Mouse (Mus musculus): ENCODE results near the gene Mecom. TPM values are rescaled to one million over a fixed set of nuclear protein-coding genes. Genes with fewer than 3 reads are reported as not detected.
A peak's percentile ranks its signal among the peaks of the same experiment; 100 is the strongest.

Mecom gene
- polyA plus RNA-seq, 1 experiment from 2014 or later, result 7.0 TPM

DNA sequence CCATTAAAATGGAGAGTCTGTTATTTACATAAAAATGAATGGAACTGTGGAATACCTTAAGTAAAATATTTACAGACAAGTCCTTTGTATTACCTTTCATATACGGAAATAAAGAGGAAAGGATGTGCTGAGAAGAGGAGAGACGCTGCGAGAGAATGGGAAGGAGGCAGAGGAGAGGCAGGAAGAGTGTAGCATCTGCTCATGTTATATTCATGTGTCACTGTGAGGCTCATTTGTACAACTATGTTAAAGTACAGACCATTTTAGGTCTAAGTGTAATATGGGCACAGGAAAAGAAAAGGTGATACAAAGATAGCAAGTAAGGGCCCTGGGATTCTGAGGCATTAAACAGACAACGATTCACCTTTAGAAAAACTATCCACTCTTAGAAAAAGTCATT lies 143.0 kb downstream of the Mecom start:
- H3K4me1 ChIP-seq (ENCODE audit: control insufficient read depth, insufficient read depth, low read depth, low read length), result no peaks in the 10 kb centered on the region
- 76% methylated on average over 4 of the region's 4 CpGs for WGBS
- no peak overlapping the region for H3K4me3 ChIP-seq (ENCODE audit: low read length)
- H3K9ac ChIP-seq (ENCODE audit: low read depth, low read length), result no peak overlapping the region
- no peak overlapping the region for H3K27ac ChIP-seq (ENCODE audit: low read depth, low read length)
- H3K4me2 ChIP-seq (ENCODE audit: low read length), result no peak overlapping the region
- no peak for ATAC-seq
- H3K9me3 ChIP-seq (ENCODE audit: control insufficient read depth, low read length), result no peaks in the 10 kb centered on the region
- H3K36me3 ChIP-seq (ENCODE audit: control insufficient read depth, insufficient read depth, low read length), result no peaks in the 10 kb centered on the region
- H3K27me3 ChIP-seq (replicated peaks; ENCODE audit: control insufficient read depth, insufficient read depth, low read length), result no peaks in the 10 kb centered on the region

DNA sequence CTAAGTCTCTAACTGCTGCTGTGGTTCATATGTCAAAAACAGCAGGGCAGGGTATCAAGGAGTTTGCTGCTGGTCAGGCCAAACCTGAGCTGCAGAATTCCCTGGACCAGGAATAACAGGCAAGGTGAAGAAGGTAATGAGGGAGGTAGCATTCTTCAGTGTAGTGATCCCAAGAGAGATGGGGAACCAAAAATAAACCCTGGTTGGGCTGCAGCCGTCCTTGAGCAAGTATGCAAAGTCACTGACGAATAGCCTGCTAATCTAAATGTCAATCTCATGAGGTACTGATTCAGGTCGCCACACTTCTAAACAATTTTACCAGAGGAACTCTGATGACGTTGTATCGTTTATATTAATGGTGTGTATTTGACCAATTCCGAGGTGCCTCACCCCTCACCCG lies 148.9 kb downstream of the Mecom start:
- Histone ChIP-seq H3K27me3 (replicated peaks; ENCODE audit: control insufficient read depth, insufficient read depth, low read length) (no peaks in the 10 kb centered on the region), H3K36me3 (ENCODE audit: control insufficient read depth, insufficient read depth, low read length) (no peaks in the 10 kb centered on the region), H3K4me2 (ENCODE audit: low read length) (no peak overlapping the region), H3K27ac (ENCODE audit: low read depth, low read length) (no peak overlapping the region), H3K9me3 (ENCODE audit: control insufficient read depth, low read length) (no peaks in the 10 kb centered on the region), H3K9ac (ENCODE audit: low read depth, low read length) (no peak overlapping the region), H3K4me1 (ENCODE audit: control insufficient read depth, insufficient read depth, low read depth, low read length) (no peaks in the 10 kb centered on the region), H3K4me3 (ENCODE audit: low read length) (no peak overlapping the region)
- no peak for ATAC-seq
- 82% methylated on average over 7 of the region's 7 CpGs for WGBS

DNA sequence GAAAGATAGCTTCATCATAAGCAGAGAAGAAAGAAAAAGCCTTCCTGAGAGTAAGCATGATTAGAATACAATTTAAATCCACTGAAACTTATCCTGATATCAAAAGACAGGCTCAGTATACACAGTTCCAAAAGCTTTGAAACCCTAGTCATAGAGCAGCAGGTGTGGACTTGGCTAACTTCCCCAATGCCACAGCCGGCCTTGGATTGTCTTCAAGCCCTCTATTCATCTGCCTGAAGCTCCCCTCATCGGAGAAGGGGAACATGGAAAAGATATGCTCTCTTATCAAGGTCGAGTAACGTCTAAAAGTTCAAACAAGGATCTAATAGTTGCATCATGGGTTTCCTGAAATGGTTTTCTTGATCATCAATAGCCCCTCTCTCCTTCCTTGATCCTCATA lies 152.9 kb downstream of the Mecom start:
- no peak overlapping the region for H3K4me2 ChIP-seq (ENCODE audit: low read length)
- no peaks in the 10 kb centered on the region for H3K27me3 ChIP-seq (replicated peaks; ENCODE audit: control insufficient read depth, insufficient read depth, low read length)
- H3K4me3 ChIP-seq (ENCODE audit: low read length), result no peak overlapping the region
- H3K4me1 ChIP-seq (ENCODE audit: control insufficient read depth, insufficient read depth, low read depth, low read length), result peaks cover 2% of the 10 kb centered on the region; the same call in 1 of the 2 replicates
- 87% methylated on average over 4 of the region's 4 CpGs for WGBS
- no peak for ATAC-seq
- H3K9me3 ChIP-seq (ENCODE audit: control insufficient read depth, low read length), result no peaks in the 10 kb centered on the region
- no peaks in the 10 kb centered on the region for H3K36me3 ChIP-seq (ENCODE audit: control insufficient read depth, insufficient read depth, low read length)
- H3K9ac ChIP-seq (ENCODE audit: low read depth, low read length), result no peak overlapping the region
- H3K27ac ChIP-seq (ENCODE audit: low read depth, low read length), result no peak overlapping the region

DNA sequence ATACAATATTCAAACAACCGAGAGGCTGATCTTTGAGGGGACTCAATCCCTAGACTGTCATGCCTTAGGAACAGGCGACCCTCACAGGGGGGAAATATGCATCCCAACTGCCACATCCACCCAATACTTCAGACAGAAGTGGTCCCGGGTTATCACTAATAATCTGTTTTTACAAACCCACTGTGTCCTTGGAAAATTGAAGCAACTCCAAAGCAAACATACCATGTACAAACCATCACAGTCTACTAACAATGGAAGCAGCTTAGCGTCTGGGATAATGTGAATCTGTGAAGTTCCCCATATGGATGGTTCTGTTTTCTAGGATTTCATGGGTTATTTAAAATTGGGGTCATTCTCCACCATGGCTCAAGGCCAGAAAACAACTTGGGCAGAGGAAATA lies 155.1 kb downstream of the Mecom start:
- H3K4me1 ChIP-seq (ENCODE audit: control insufficient read depth, insufficient read depth, low read depth, low read length), result peaks cover 2% of the 10 kb centered on the region; the same call in 1 of the 2 replicates
- 52% methylated on average over 4 of the region's 4 CpGs for WGBS
- H3K9ac ChIP-seq (ENCODE audit: low read depth, low read length), result no peak overlapping the region
- ATAC-seq, result no peak
- no peaks in the 10 kb centered on the region for H3K36me3 ChIP-seq (ENCODE audit: control insufficient read depth, insufficient read depth, low read length)
- H3K4me2 ChIP-seq (ENCODE audit: low read length), result no peak overlapping the region
- H3K27ac ChIP-seq (ENCODE audit: low read depth, low read length), result no peak overlapping the region
- H3K9me3 ChIP-seq (ENCODE audit: control insufficient read depth, low read length), result no peaks in the 10 kb centered on the region
- H3K4me3 ChIP-seq (ENCODE audit: low read length), result no peak overlapping the region
- H3K27me3 ChIP-seq (replicated peaks; ENCODE audit: control insufficient read depth, insufficient read depth, low read length), result no peaks in the 10 kb centered on the region

DNA sequence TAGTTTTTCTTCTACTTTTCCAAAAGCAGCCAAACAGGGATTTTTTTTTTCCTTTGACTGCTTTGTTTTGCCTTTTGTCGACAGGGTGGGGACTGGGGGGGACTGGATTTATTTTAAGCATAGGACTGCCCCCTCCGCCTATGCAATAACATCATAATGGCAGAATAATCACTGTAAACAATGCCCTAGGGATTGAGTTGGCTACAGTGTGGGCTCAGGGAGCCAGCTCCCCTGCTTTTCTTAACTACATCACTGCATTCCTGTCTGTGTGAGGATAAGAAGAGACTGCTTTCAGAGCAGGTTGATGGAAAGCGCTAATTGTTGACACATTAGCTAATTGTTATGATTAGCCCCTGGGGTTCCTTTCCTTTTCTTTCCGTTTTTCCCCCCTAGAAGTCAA lies 155.6 kb downstream of the Mecom start:
- no peaks in the 10 kb centered on the region for H3K36me3 ChIP-seq (ENCODE audit: control insufficient read depth, insufficient read depth, low read length)
- 20% methylated on average over 4 of the region's 4 CpGs for WGBS
- no peak for ATAC-seq
- no peak overlapping the region for H3K27ac ChIP-seq (ENCODE audit: low read depth, low read length)
- no peak overlapping the region for H3K4me2 ChIP-seq (ENCODE audit: low read length)
- no peak overlapping the region for H3K4me3 ChIP-seq (ENCODE audit: low read length)
- H3K4me1 ChIP-seq (ENCODE audit: control insufficient read depth, insufficient read depth, low read depth, low read length), result peaks cover 2% of the 10 kb centered on the region; the same call in 1 of the 2 replicates
- no peaks in the 10 kb centered on the region for H3K9me3 ChIP-seq (ENCODE audit: control insufficient read depth, low read length)
- no peaks in the 10 kb centered on the region for H3K27me3 ChIP-seq (replicated peaks; ENCODE audit: control insufficient read depth, insufficient read depth, low read length)
- no peak overlapping the region for H3K9ac ChIP-seq (ENCODE audit: low read depth, low read length)

DNA sequence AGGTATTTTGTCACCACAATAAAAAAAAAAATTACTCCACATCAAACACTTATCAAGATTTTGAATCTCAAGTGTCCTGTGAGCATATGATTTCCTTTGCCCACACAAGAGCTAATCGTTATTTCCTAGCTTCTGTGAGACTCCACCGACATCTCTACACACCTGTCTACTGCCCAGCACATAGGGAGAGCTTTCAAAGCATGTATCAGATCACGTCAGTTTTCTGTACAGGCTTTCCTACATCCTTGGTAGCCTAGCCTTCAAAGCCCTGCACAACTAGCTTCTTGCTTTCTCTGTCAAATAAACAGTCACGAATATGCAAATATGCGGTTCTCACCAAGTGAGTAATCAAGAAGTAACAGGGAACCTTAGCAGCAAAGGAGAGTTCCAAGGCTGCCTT lies 157.5 kb downstream of the Mecom start:
- no peak overlapping the region for H3K9ac ChIP-seq (ENCODE audit: low read depth, low read length)
- H3K4me1 ChIP-seq (ENCODE audit: control insufficient read depth, insufficient read depth, low read depth, low read length), result peaks cover 2% of the 10 kb centered on the region; the same call in 1 of the 2 replicates
- no peaks in the 10 kb centered on the region for H3K27me3 ChIP-seq (replicated peaks; ENCODE audit: control insufficient read depth, insufficient read depth, low read length)
- H3K9me3 ChIP-seq (ENCODE audit: control insufficient read depth, low read length), result no peaks in the 10 kb centered on the region
- H3K36me3 ChIP-seq (ENCODE audit: control insufficient read depth, insufficient read depth, low read length), result no peaks in the 10 kb centered on the region
- no peak for ATAC-seq
- H3K27ac ChIP-seq (ENCODE audit: low read depth, low read length), result no peak overlapping the region
- no peak overlapping the region for H3K4me3 ChIP-seq (ENCODE audit: low read length)
- no peak overlapping the region for H3K4me2 ChIP-seq (ENCODE audit: low read length)
- WGBS, result 88% methylated on average over 5 of the region's 5 CpGs

DNA sequence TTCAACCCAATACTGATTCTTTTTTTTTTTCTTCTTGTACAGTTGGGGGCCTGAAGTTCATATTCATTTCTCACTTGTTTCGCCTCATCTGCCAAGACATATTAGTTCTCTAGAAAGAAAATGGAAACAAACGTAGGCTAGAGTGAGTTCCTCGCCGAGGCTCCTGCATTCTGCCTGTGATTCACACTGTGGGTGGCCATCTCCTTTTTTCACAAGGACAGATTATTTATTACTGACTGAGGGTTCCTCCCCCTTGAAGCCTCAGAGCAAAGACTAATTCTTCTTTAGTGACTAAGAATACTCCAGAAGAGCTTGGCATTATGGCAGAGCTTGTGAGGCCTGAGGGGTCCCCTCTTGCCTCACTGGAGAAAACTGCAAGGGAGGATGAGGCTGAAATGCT lies 167.5 kb downstream of the Mecom start:
- H3K9ac ChIP-seq (ENCODE audit: low read depth, low read length), result no peak overlapping the region
- WGBS, result 38% methylated on average over 4 of the region's 4 CpGs

DNA sequence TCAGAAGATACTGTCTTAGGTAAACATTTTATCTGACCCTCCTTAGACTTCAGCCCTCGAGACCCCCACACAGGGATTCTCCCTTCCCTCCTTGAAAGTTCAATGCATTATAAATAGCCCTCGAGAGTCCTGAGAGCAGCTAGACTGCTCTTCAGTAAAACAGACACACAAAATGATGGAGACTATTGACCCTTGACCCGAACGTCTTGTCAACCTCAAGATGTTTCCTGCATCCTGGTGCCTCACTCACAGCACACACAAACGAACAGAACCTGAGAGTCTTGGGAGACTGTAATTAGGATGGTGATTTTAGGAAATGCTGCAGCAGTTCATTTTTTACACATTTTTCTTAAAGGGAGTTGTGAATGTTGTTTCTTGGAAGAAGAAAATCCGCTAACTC lies 168.5 kb downstream of the Mecom start:
- H3K4me1 ChIP-seq (ENCODE audit: control insufficient read depth, insufficient read depth, low read depth, low read length), result no peaks in the 10 kb centered on the region
- H3K27me3 ChIP-seq (replicated peaks; ENCODE audit: control insufficient read depth, insufficient read depth, low read length), result no peaks in the 10 kb centered on the region
- no peak overlapping the region for H3K9ac ChIP-seq (ENCODE audit: low read depth, low read length)
- no peaks in the 10 kb centered on the region for H3K36me3 ChIP-seq (ENCODE audit: control insufficient read depth, insufficient read depth, low read length)
- no peak overlapping the region for H3K27ac ChIP-seq (ENCODE audit: low read depth, low read length)
- H3K4me3 ChIP-seq (ENCODE audit: low read length), result no peak overlapping the region
- 62% methylated on average over 6 of the region's 6 CpGs for WGBS
- H3K4me2 ChIP-seq (ENCODE audit: low read length), result no peak overlapping the region
- no peaks in the 10 kb centered on the region for H3K9me3 ChIP-seq (ENCODE audit: control insufficient read depth, low read length)
- ATAC-seq, result no peak

More for the DNA sequence above, 167.5 kb downstream of the Mecom start:
- Histone ChIP-seq H3K36me3 (ENCODE audit: control insufficient read depth, insufficient read depth, low read length) (no peaks in the 10 kb centered on the region), H3K4me1 (ENCODE audit: control insufficient read depth, insufficient read depth, low read depth, low read length) (no peaks in the 10 kb centered on the region), H3K27me3 (replicated peaks; ENCODE audit: control insufficient read depth, insufficient read depth, low read length) (no peaks in the 10 kb centered on the region), H3K9me3 (ENCODE audit: control insufficient read depth, low read length) (no peaks in the 10 kb centered on the region), H3K4me2 (ENCODE audit: low read length) (no peak overlapping the region), H3K27ac (ENCODE audit: low read depth, low read length) (no peak overlapping the region), H3K4me3 (ENCODE audit: low read length) (no peak overlapping the region)
- ATAC-seq, result no peak

DNA sequence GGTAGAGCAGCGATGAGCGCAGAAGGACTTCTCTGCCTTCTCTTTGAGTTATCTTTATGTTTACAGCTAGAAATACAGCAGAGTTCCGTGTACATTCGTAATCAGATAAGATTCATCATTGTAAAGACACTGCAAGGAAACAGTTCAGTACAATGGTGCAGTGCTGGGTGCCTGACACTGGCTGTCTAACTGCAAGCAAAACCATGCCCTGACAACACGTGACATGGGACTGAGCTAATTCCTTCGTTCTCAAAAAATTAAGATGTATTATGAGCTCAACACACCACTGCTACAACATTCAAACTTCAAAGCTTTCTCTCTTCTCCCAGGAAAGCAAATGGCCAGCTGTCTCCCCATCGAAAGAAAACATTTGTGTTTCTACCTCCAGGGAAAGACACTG lies 176.3 kb downstream of the Mecom start:
- H3K36me3 ChIP-seq (ENCODE audit: control insufficient read depth, insufficient read depth, low read length), result no peaks in the 10 kb centered on the region
- H3K27me3 ChIP-seq (replicated peaks; ENCODE audit: control insufficient read depth, insufficient read depth, low read length), result no peaks in the 10 kb centered on the region
- H3K4me1 ChIP-seq (ENCODE audit: control insufficient read depth, insufficient read depth, low read depth, low read length), result no peaks in the 10 kb centered on the region
- H3K9ac ChIP-seq (ENCODE audit: low read depth, low read length), result no peak overlapping the region
- 68% methylated on average over 7 of the region's 7 CpGs for WGBS
- H3K4me3 ChIP-seq (ENCODE audit: low read length), result no peak overlapping the region
- no peak for ATAC-seq
- no peak overlapping the region for H3K27ac ChIP-seq (ENCODE audit: low read depth, low read length)
- no peak overlapping the region for H3K4me2 ChIP-seq (ENCODE audit: low read length)
- no peaks in the 10 kb centered on the region for H3K9me3 ChIP-seq (ENCODE audit: control insufficient read depth, low read length)

DNA sequence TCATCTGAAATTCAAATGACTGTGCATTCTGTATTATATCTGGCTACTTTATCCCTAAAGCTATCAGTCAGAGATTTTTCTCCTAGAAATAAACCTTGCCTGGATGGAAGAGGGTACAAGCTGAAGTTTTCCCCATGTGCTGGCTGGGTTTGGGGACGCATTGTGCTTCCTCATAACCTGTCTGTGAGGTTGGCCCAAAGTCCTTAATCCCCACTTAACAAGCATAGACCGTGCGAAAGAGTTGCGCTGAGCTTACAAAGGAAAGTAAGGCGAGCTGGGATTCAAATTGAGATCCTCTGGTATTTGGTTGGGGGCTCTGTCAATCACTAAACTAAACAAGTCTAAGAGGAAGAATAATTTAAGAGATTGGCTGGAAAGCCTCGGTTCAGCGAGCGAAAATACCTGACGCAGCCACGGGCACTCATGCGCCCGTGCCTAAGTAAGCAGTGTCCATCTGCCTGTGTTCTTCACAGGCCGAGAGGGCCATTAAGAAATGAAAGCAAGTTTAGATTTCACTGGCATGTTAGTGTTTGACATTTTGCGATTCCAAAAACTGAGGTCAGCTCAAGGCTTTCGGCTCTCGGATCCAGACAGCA lies 176.8 kb downstream of the Mecom start:
- no peaks in the 10 kb centered on the region for H3K27me3 ChIP-seq (replicated peaks; ENCODE audit: control insufficient read depth, insufficient read depth, low read length)
- no peaks in the 10 kb centered on the region for H3K4me1 ChIP-seq (ENCODE audit: control insufficient read depth, insufficient read depth, low read depth, low read length)
- no peak overlapping the region for H3K4me3 ChIP-seq (ENCODE audit: low read length)
- H3K9me3 ChIP-seq (ENCODE audit: control insufficient read depth, low read length), result no peaks in the 10 kb centered on the region
- WGBS, result 66% methylated on average over 16 of the region's 16 CpGs
- H3K36me3 ChIP-seq (ENCODE audit: control insufficient read depth, insufficient read depth, low read length), result no peaks in the 10 kb centered on the region
- H3K9ac ChIP-seq (ENCODE audit: low read depth, low read length), result no peak overlapping the region
- H3K27ac ChIP-seq (ENCODE audit: low read depth, low read length), result no peak overlapping the region
- peak overlapping the region; percentile 5; the same call in 1 of the 2 replicates for H3K4me2 ChIP-seq (ENCODE audit: low read length)
- no peak for ATAC-seq
